Mouse (Mus musculus): ENCODE results near the gene Gm40193. TPM values are rescaled to one million over a fixed set of nuclear protein-coding genes. Genes with fewer than 3 reads are reported as not detected.
A peak's percentile ranks its signal among the peaks of the same experiment; 100 is the strongest.

Gm40193 gene
- polyA plus RNA-seq (2012; ENCODE audit: insufficient read depth, insufficient read length, low replicate concordance, missing spikeins), result not detected in 2 replicates

- 76% methylated on average over 6 of the region's 6 CpGs for WGBS
- Histone ChIP-seq H3K4me3 (ENCODE audit: insufficient read depth, low read depth, low read length) (no peak within 1 kb of the TSS), H3K27ac (ENCODE audit: insufficient read depth, low read depth, low read length) (no peak within 1 kb of the TSS), H3K4me1 (ENCODE audit: control insufficient read depth, insufficient read depth, low read length) (peaks cover 2% of the 10 kb centered on the region; the same call in 1 of the 2 replicates)
- TF ChIP-seq POLR2A (IDR thresholded peaks at IDR 0.05; ENCODE audit: insufficient read depth, low read depth, low read length), result no peak
- no peak for TF ChIP-seq CTCF (IDR thresholded peaks at IDR 0.05; ENCODE audit: insufficient read depth, low read depth, low read length)
These were observed at the start of gene Gm40193 for GRCm38 (mm10) chr11:70532839-70533238. Gene Gm40193 (minus strand): TSS chr11:70532939.

- Histone ChIP-seq H3K4me3 (ENCODE audit: insufficient read depth, low read depth, low read length) (no peak overlapping the region), H3K27ac (ENCODE audit: insufficient read depth, low read depth, low read length) (no peak overlapping the region), H3K4me1 (ENCODE audit: control insufficient read depth, insufficient read depth, low read length) (peaks cover 44% of the 10 kb centered on the region)
- WGBS, result 56% methylated on average over 3 of the region's 3 CpGs
- no peak for TF ChIP-seq POLR2A (IDR thresholded peaks at IDR 0.05; ENCODE audit: insufficient read depth, low read depth, low read length)
These were observed 49.5 kb upstream of the Gm40193 start for GRCm38 (mm10) chr11:70582196-70582595.

- TF ChIP-seq CTCF (IDR thresholded peaks at IDR 0.05; ENCODE audit: insufficient read depth, low read depth, low read length) (no peak), POLR2A (IDR thresholded peaks at IDR 0.05; ENCODE audit: insufficient read depth, low read depth, low read length) (no peak)
- Histone ChIP-seq H3K4me1 (ENCODE audit: control insufficient read depth, insufficient read depth, low read length) (peaks cover 48% of the 10 kb centered on the region), H3K27ac (ENCODE audit: insufficient read depth, low read depth, low read length) (peak overlapping the region; percentile 34; the same call in 1 of the 2 replicates), H3K4me3 (ENCODE audit: insufficient read depth, low read depth, low read length) (no peak overlapping the region)
- WGBS, result 61% methylated on average over 3 of the region's 3 CpGs
These were observed 48.2 kb upstream of the Gm40193 start for GRCm38 (mm10) chr11:70580921-70581320.

GRCm38 (mm10) chr11:70580358-70580720 is 47.6 kb upstream of the Gm40193 start:
- Histone ChIP-seq H3K27ac (ENCODE audit: insufficient read depth, low read depth, low read length) (peak overlapping the region; percentile 60), H3K4me1 (ENCODE audit: control insufficient read depth, insufficient read depth, low read length) (peaks cover 46% of the 10 kb centered on the region), H3K4me3 (ENCODE audit: insufficient read depth, low read depth, low read length) (no peak overlapping the region)
- 5% methylated on average over 5 of the region's 5 CpGs for WGBS
- no peak for TF ChIP-seq CTCF (IDR thresholded peaks at IDR 0.05; ENCODE audit: insufficient read depth, low read depth, low read length)
- no peak for TF ChIP-seq POLR2A (IDR thresholded peaks at IDR 0.05; ENCODE audit: insufficient read depth, low read depth, low read length)

GRCm38 (mm10) chr11:70579710-70580357 is 47.1 kb upstream of the Gm40193 start:
- Histone ChIP-seq H3K27ac (ENCODE audit: insufficient read depth, low read depth, low read length) (peak overlapping the region; percentile 60), H3K4me1 (ENCODE audit: control insufficient read depth, insufficient read depth, low read length) (peaks cover 45% of the 10 kb centered on the region), H3K4me3 (ENCODE audit: insufficient read depth, low read depth, low read length) (no peak overlapping the region)
- no peak for TF ChIP-seq POLR2A (IDR thresholded peaks at IDR 0.05; ENCODE audit: insufficient read depth, low read depth, low read length)
- TF ChIP-seq CTCF (IDR thresholded peaks at IDR 0.05; ENCODE audit: insufficient read depth, low read depth, low read length), result no peak
- 42% methylated on average over 9 of the region's 9 CpGs for WGBS

DNA sequence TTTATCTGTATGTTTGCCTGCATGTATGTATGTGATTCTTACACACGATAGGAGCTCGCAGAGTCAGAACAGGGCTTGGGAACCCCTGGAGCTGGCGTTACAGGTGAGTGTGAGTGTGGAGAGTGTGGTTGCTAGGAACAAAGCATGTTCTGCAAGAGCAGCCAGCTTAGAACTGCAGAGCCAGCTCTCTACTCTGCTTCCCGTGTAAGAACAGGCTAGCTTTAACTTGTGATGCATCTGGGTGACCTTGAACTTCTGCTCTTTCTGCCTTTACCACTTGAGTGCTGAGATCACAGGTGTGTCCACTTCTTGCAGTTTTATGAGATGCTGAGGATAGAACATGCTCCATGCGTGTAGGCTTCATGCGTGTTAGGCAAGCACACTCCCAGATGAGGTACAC is 46.2 kb upstream of the Gm40193 start:
- peaks cover 45% of the 10 kb centered on the region for H3K4me1 ChIP-seq (ENCODE audit: control insufficient read depth, insufficient read depth, low read length)
- no peak overlapping the region for H3K4me3 ChIP-seq (ENCODE audit: insufficient read depth, low read depth, low read length)
- H3K27ac ChIP-seq (ENCODE audit: insufficient read depth, low read depth, low read length), result no peak overlapping the region
- TF ChIP-seq POLR2A (IDR thresholded peaks at IDR 0.05; ENCODE audit: insufficient read depth, low read depth, low read length) (no peak), CTCF (IDR thresholded peaks at IDR 0.05; ENCODE audit: insufficient read depth, low read depth, low read length) (no peak)
- WGBS, result 81% methylated on average over 6 of the region's 6 CpGs

DNA sequence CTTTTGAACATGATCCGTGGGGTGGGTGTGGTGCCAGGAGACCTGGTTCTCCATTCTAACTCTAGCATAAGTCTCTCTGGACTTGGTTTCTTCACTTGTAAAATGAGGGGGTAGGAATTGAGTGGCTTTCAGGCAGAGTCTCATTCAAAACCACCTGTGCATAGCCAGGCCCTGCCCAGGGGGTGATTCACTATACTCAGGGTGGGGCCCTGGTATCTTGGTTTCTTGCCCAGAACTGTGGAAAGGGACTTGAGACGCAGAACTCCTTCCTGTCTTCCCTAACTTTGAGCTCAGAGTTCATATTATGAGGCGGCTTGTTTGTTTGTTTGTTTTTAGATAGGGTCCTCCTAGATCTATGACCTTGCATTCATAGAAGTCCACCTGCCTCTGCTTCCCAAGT is 44.5 kb upstream of the Gm40193 start:
- 79% methylated on average over 3 of the region's 3 CpGs for WGBS
- H3K4me1 ChIP-seq (ENCODE audit: control insufficient read depth, insufficient read depth, low read length), result peaks cover 43% of the 10 kb centered on the region
- TF ChIP-seq CTCF (IDR thresholded peaks at IDR 0.05; ENCODE audit: insufficient read depth, low read depth, low read length) (no peak), POLR2A (IDR thresholded peaks at IDR 0.05; ENCODE audit: insufficient read depth, low read depth, low read length) (no peak)
- no peak overlapping the region for H3K4me3 ChIP-seq (ENCODE audit: insufficient read depth, low read depth, low read length)
- H3K27ac ChIP-seq (ENCODE audit: insufficient read depth, low read depth, low read length), result no peak overlapping the region

DNA sequence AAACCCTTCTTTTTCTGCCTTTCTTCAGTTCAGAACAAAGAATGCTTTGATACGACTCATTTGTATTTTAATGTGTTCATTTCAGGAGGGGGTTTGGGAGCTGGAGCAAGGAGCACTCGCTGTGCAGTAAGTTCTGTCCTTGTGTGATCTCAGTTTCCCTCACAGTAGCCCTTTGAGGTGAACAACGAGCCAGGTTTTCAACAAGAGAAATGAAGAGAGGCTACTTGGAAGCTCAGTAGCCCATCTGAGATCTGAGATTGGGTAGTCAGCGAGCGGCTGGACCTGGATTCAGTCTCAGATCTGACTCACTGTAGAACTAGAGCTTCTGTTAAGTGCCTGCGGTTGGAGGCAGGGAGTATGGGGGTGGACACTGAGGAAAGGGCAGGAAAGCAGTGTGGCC is 41.1 kb upstream of the Gm40193 start:
- Histone ChIP-seq H3K4me3 (ENCODE audit: insufficient read depth, low read depth, low read length) (no peak overlapping the region), H3K27ac (ENCODE audit: insufficient read depth, low read depth, low read length) (peak overlapping the region; percentile 53), H3K4me1 (ENCODE audit: control insufficient read depth, insufficient read depth, low read length) (peaks cover 24% of the 10 kb centered on the region)
- 45% methylated on average over 6 of the region's 6 CpGs for WGBS
- TF ChIP-seq POLR2A (IDR thresholded peaks at IDR 0.05; ENCODE audit: insufficient read depth, low read depth, low read length) (no peak), CTCF (IDR thresholded peaks at IDR 0.05; ENCODE audit: insufficient read depth, low read depth, low read length) (no peak)

- peaks cover 15% of the 10 kb centered on the region for H3K4me1 ChIP-seq (ENCODE audit: control insufficient read depth, insufficient read depth, low read length)
- H3K4me3 ChIP-seq (ENCODE audit: insufficient read depth, low read depth, low read length), result no peak overlapping the region
- WGBS, result 62% methylated on average over 5 of the region's 5 CpGs
- TF ChIP-seq POLR2A (IDR thresholded peaks at IDR 0.05; ENCODE audit: insufficient read depth, low read depth, low read length) (no peak), CTCF (IDR thresholded peaks at IDR 0.05; ENCODE audit: insufficient read depth, low read depth, low read length) (no peak)
- 0 out of 2 replicates have a peak overlapping the region, but pooled peaks have one; percentile 32 for H3K27ac ChIP-seq (ENCODE audit: insufficient read depth, low read depth, low read length)
These were observed 39.7 kb upstream of the Gm40193 start for GRCm38 (mm10) chr11:70572348-70572902.

Measured in olfactory bulb, adult 2 months (tissue).